Mouse (Mus musculus): ENCODE data around the gene Olfr1487.
"Not testable (repeated sequence)": the region's sequence is repeated elsewhere in the genome, so short reads cannot be mapped to it uniquely, and the experiment has no call there.

Gene Olfr1487

DNA sequence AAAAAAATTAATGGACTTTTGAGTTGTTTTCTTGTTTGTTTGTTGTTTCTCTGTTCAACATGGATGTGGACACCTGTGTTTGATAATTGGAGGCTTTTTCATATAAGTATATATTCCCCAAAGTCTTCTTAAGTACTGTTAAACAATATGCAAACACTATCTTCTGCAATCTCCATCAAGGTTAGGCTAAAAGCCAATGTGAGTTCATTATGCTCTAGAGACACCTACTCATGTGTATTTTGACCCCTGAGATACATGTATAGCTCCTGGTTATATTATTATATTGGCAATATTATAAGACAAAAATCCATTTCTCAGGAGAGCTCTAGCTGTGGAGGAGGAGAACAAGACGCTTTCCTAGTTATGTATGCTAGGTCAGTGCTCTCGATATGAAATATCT lies at the start of gene Olfr1487:
Gene Olfr1487, plus strand, starts transcription at position 301 of the 400 bp plus-strand sequence.
- in situ Hi-C loops (cut with MboI, MseI): not testable (repeated sequence)

- in situ Hi-C loops (cut with MboI, MseI): no loop called here
Observed at GRCm38 (mm10) chr19:13583211-13583610, 34.0 kb upstream of the Olfr1487 start, which contains the start of gene Olfr1484. TSS of gene Olfr1484 (plus strand) at chr19:13583511.

DNA sequence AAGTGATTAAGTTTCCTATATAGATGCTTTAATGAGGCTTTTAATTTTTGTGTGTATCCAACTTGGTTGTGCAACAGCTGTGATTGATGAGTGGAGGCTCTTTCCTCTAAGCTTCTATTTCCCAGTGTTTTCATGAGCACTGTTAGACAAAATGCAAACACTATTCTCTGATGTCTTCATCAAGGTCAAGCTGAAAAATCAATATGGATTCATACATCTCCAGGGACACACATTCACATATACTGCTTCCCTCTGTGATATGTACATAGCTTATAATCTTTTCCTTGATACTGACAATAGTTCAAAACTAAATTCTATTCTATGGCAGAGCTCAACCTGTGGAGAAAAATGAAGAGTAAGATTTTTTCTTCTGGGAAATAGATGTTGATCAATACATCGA lies 14.1 kb downstream of the Olfr1487 start, which contains the start of gene Olfr1489:
Gene Olfr1489, plus strand, starts transcription at position 301 of the 400 bp plus-strand sequence.
- in situ Hi-C loops (cut with MboI, MseI): loop anchor here (10.0 kb wide), 1 partner anchor 57 kb away; no protein-coding TSS in a partner anchor

DNA sequence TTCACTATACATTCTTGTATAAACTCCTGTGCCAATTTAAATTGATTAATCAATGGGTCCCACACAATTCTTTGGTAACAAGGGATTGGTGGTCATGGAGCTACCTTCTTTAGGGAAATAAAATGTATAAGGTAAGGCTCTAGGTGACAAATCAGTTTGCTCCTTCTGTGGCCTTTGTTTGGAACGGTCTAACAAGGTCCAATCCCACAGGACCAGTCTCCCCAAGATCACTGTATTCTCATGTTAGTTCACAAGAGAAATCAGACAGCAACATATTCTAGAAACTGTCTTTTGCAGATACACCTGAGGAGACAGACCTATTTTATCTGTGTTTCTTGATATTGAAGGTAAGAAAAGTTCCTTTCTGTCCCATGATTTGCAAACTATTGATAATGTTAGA lies 33.6 kb downstream of the Olfr1487 start, which contains the start of gene Olfr1490:
Gene Olfr1490, plus strand, starts transcription at position 301 of the 400 bp plus-strand sequence.
- in situ Hi-C loops (cut with MboI, MseI): no loop called here

Data from regulatory T cell (primary cell).